Mouse (Mus musculus) left cerebral cortex, adult 11 months (tissue): ENCODE data around the gene Higd1a.
A peak's percentile ranks its signal among the peaks of the same experiment; 100 is the strongest.

ENCODE experiments used
- DNase-seq: peaks from one replicate; pipeline ENCODE4 v3.0.0; 2022; ENCODE audit warnings: low spot score

The Higd1a gene

GRCm38 (mm10) chr9:121880840-121881239 lies 22.7 kb upstream of the Higd1a start:
- peak; percentile 61 for DNase-seq

GRCm38 (mm10) chr9:121877052-121877740 lies 19.0 kb upstream of the Higd1a start:
- peak; percentile 68 for DNase-seq

- no peak for DNase-seq
These were observed 15.4 kb upstream of the Higd1a start for GRCm38 (mm10) chr9:121873578-121873977.

GRCm38 (mm10) chr9:121872062-121872683 lies 14.0 kb upstream of the Higd1a start:
- DNase-seq: no peak

- no peak for DNase-seq
These were observed 11.9 kb upstream of the Higd1a start for GRCm38 (mm10) chr9:121869973-121870515.

- DNase-seq: no peak
These were observed 11.3 kb upstream of the Higd1a start for GRCm38 (mm10) chr9:121869432-121869831.

GRCm38 (mm10) chr9:121868236-121868635 lies 10.1 kb upstream of the Higd1a start:
- DNase-seq: no peak

GRCm38 (mm10) chr9:121867632-121868031 lies 9.5 kb upstream of the Higd1a start:
- DNase-seq: no peak

GRCm38 (mm10) chr9:121865425-121866008 lies 7.4 kb upstream of the Higd1a start:
- DNase-seq: no peak

- no peak for DNase-seq
These were observed 6.7 kb upstream of the Higd1a start for GRCm38 (mm10) chr9:121864837-121865236.

- DNase-seq: no peak
These were observed 2.8 kb upstream of the Higd1a start for GRCm38 (mm10) chr9:121860921-121861320.

- no peak for DNase-seq
These were observed 1.2 kb upstream of the Higd1a start for GRCm38 (mm10) chr9:121859345-121859744.

- peak; percentile 97 for DNase-seq
These were observed 549 bp downstream of the Higd1a start for GRCm38 (mm10) chr9:121857474-121858152.

- DNase-seq: no peak
These were observed 1.3 kb downstream of the Higd1a start for GRCm38 (mm10) chr9:121856649-121857416.

GRCm38 (mm10) chr9:121854246-121854645 lies 3.9 kb downstream of the Higd1a start:
- DNase-seq: no peak

GRCm38 (mm10) chr9:121847842-121848241 lies 10.3 kb downstream of the Higd1a start:
- DNase-seq: no peak

- no peak for DNase-seq
These were observed 11.0 kb downstream of the Higd1a start for GRCm38 (mm10) chr9:121847138-121847537.

- no peak for DNase-seq
These were observed 11.5 kb downstream of the Higd1a start for GRCm38 (mm10) chr9:121846526-121847118.

GRCm38 (mm10) chr9:121842914-121843313 lies 15.2 kb downstream of the Higd1a start:
- DNase-seq: no peak

- DNase-seq: no peak
These were observed 18.6 kb downstream of the Higd1a start for GRCm38 (mm10) chr9:121839622-121839965.

GRCm38 (mm10) chr9:121838829-121839621 lies 19.1 kb downstream of the Higd1a start, which contains the start of gene Ccdc13:
TSS of gene Ccdc13 (minus strand) at chr9:121839461.
- DNase-seq: peak; percentile 62
